Mouse (Mus musculus): Measurements from ENCODE around the gene Hcrt. TPM values are rescaled to one million over a fixed set of nuclear protein-coding genes. Genes with fewer than 3 reads are reported as not detected.
"Not testable (repeated sequence)": the region's sequence is repeated elsewhere in the genome, so short reads cannot be mapped to it uniquely, and the experiment has no call there.

The Hcrt gene
- polyA plus RNA-seq, 1 experiment from 2014 or later: 2.5 TPM

DNA sequence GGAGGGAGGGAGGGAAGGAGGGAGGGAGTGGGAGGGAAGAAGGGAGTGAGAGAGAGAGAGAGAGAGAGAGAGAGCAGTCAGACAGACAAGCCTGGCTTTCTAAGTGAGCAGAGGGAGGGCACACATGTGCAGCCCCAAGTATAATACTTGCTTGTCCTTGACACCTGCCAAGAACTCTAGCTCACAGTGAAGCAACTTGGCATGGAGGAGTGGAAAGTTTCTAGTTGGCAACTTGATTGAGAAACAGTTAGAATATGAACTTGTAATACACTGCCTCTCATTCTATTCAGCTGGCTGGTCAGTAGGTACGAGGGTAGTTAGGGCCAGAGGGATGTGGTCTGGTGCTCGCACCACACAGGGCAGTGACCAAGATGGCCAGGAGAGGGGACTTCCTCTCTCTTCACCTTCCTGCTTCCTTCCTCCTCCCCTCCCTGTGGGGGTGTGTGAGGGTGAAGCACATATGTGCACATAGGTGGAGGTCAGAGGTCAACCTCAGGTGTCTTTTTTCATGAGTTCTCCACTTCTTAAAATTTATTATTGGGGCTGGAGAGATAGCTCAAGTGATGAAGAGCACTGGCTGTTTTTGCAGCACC is 28.8 kb upstream of the Hcrt start:
- Histone ChIP-seq H3K36me3 (ENCODE audit: control insufficient read depth, insufficient read depth, low read length) (peaks cover 12% of the 10 kb centered on the region), H3K27ac (ENCODE audit: low read length) (no peak overlapping the region), H3K4me3 (ENCODE audit: low read depth, low read length) (no peak overlapping the region), H3K9me3 (replicated peaks; ENCODE audit: control insufficient read depth, low read length, poor library complexity, severe bottlenecking) (no peaks in the 10 kb centered on the region), H3K4me1 (ENCODE audit: control insufficient read depth, insufficient read depth, low read length) (no peaks in the 10 kb centered on the region), H3K4me2 (ENCODE audit: low read length) (no peak overlapping the region), H3K27me3 (ENCODE audit: control insufficient read depth, insufficient read depth, low read depth, low read length) (no peaks in the 10 kb centered on the region), H3K9ac (ENCODE audit: low read depth, low read length) (no peak overlapping the region)
- 92% methylated on average over 2 of the region's 2 CpGs for WGBS
- no peak for ATAC-seq

DNA sequence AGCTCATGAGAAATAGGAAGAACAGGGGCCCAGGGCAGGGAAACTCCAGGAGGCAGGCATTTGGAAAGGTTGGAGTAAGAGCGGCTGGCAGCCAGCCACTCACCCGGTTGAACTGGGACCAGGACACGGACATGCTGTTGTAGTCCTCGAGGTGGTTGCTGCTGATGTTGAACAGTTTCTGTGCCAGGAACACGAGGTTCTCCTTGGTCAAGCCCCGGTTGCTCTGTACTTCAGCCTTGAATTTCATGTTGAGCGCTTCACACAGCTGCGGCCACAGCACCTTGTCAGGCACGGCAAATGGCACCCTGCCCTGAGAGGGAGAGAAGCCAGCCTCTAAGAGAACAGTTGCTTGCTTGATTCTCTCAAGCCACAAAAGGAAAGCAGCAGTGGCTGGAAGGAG is 27.9 kb upstream of the Hcrt start:
- ATAC-seq; H3K36me3 ChIP-seq (ENCODE audit: control insufficient read depth, insufficient read depth, low read length): not testable (repeated sequence)
- 86% methylated on average over 9 of the region's 9 CpGs for WGBS

DNA sequence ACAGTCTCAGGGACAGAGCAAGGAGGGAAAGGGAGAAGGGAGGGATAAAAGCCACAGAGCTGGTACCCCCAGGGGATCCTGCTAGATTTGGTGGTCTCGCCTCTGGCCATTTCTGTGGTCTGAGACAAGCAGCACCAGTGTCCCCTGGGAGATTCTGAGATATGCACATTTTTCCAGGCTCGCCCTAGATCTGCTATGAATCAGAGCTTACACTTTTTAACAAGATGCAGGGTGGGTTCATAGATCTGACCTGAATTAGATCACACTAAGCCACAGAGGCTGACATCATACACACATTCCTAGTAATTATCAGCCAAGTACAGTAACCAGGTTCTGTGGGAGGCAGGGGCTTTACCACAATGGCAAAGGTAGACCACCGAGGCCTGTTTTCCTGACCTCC is 27.0 kb upstream of the Hcrt start:
- no peak overlapping the region for H3K27ac ChIP-seq (ENCODE audit: low read length)
- H3K4me1 ChIP-seq (ENCODE audit: control insufficient read depth, insufficient read depth, low read length): no peaks in the 10 kb centered on the region
- 84% methylated on average over 3 of the region's 3 CpGs for WGBS

More for the DNA sequence above, 27.9 kb upstream of the Hcrt start:
- not testable (repeated sequence) for H3K9ac ChIP-seq (ENCODE audit: low read depth, low read length); H3K4me2 ChIP-seq (ENCODE audit: low read length); H3K27me3 ChIP-seq (ENCODE audit: control insufficient read depth, insufficient read depth, low read depth, low read length); H3K4me3 ChIP-seq (ENCODE audit: low read depth, low read length); H3K9me3 ChIP-seq (replicated peaks; ENCODE audit: control insufficient read depth, low read length, poor library complexity, severe bottlenecking); H3K27ac ChIP-seq (ENCODE audit: low read length); H3K4me1 ChIP-seq (ENCODE audit: control insufficient read depth, insufficient read depth, low read length)

GRCm38 (mm10) chr11:100785774-100786173 is 23.0 kb upstream of the Hcrt start:
- WGBS: 94% methylated on average over 2 of the region's 2 CpGs
- Histone ChIP-seq H3K27ac (ENCODE audit: low read length) (no peak overlapping the region), H3K4me1 (ENCODE audit: control insufficient read depth, insufficient read depth, low read length) (no peaks in the 10 kb centered on the region), H3K9ac (ENCODE audit: low read depth, low read length) (no peak overlapping the region), H3K27me3 (ENCODE audit: control insufficient read depth, insufficient read depth, low read depth, low read length) (no peaks in the 10 kb centered on the region), H3K4me2 (ENCODE audit: low read length) (no peak overlapping the region), H3K36me3 (ENCODE audit: control insufficient read depth, insufficient read depth, low read length) (peaks cover 13% of the 10 kb centered on the region), H3K4me3 (ENCODE audit: low read depth, low read length) (no peak overlapping the region), H3K9me3 (replicated peaks; ENCODE audit: control insufficient read depth, low read length, poor library complexity, severe bottlenecking) (no peaks in the 10 kb centered on the region)
- ATAC-seq: no peak

More for the DNA sequence above, 27.0 kb upstream of the Hcrt start:
- peaks cover 10% of the 10 kb centered on the region for H3K36me3 ChIP-seq (ENCODE audit: control insufficient read depth, insufficient read depth, low read length)
- no peak overlapping the region for H3K4me2 ChIP-seq (ENCODE audit: low read length)
- H3K9ac ChIP-seq (ENCODE audit: low read depth, low read length): no peak overlapping the region
- H3K9me3 ChIP-seq (replicated peaks; ENCODE audit: control insufficient read depth, low read length, poor library complexity, severe bottlenecking): no peaks in the 10 kb centered on the region
- no peak overlapping the region for H3K4me3 ChIP-seq (ENCODE audit: low read depth, low read length)
- H3K27me3 ChIP-seq (ENCODE audit: control insufficient read depth, insufficient read depth, low read depth, low read length): no peaks in the 10 kb centered on the region
- no peak for ATAC-seq

DNA sequence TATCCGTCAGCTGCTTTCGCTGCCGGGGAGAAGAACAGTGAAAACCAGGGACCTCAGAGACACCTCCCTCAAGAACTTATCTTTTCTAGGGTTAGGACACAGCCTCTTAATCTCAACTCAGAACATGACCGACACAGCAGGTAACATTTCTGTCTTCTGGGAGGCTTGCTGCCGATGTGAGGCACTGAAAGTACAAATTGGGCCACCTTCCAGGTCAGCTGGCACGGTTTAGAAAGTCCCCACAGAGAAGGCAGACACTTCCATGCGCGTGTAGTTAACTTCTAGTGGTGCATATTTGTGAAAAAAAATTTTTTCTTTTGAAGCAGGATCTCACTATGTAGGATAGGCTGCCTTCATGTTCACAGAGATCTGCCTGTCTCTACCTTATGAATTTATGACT is 21.6 kb upstream of the Hcrt start:
- H3K36me3 ChIP-seq (ENCODE audit: control insufficient read depth, insufficient read depth, low read length): peaks cover 13% of the 10 kb centered on the region
- ATAC-seq: no peak
- WGBS: 81% methylated on average over 8 of the region's 8 CpGs
- no peaks in the 10 kb centered on the region for H3K4me1 ChIP-seq (ENCODE audit: control insufficient read depth, insufficient read depth, low read length)
- H3K9me3 ChIP-seq (replicated peaks; ENCODE audit: control insufficient read depth, low read length, poor library complexity, severe bottlenecking): no peaks in the 10 kb centered on the region
- H3K27me3 ChIP-seq (ENCODE audit: control insufficient read depth, insufficient read depth, low read depth, low read length): no peaks in the 10 kb centered on the region
- no peak overlapping the region for H3K4me3 ChIP-seq (ENCODE audit: low read depth, low read length)
- H3K9ac ChIP-seq (ENCODE audit: low read depth, low read length): no peak overlapping the region
- H3K27ac ChIP-seq (ENCODE audit: low read length): no peak overlapping the region
- no peak overlapping the region for H3K4me2 ChIP-seq (ENCODE audit: low read length)

GRCm38 (mm10) chr11:100782568-100782967 is 19.8 kb upstream of the Hcrt start:
- Histone ChIP-seq H3K27me3 (ENCODE audit: control insufficient read depth, insufficient read depth, low read depth, low read length) (no peaks in the 10 kb centered on the region), H3K27ac (ENCODE audit: low read length) (no peak overlapping the region), H3K4me3 (ENCODE audit: low read depth, low read length) (no peak overlapping the region), H3K4me1 (ENCODE audit: control insufficient read depth, insufficient read depth, low read length) (no peaks in the 10 kb centered on the region), H3K36me3 (ENCODE audit: control insufficient read depth, insufficient read depth, low read length) (peaks cover 9% of the 10 kb centered on the region; the same call in 1 of the 2 replicates), H3K4me2 (ENCODE audit: low read length) (no peak overlapping the region), H3K9me3 (replicated peaks; ENCODE audit: control insufficient read depth, low read length, poor library complexity, severe bottlenecking) (no peaks in the 10 kb centered on the region), H3K9ac (ENCODE audit: low read depth, low read length) (no peak overlapping the region)
- ATAC-seq: no peak
- WGBS: 88% methylated on average over 13 of the region's 13 CpGs

- no peak overlapping the region for H3K4me2 ChIP-seq (ENCODE audit: low read length)
- H3K9ac ChIP-seq (ENCODE audit: low read depth, low read length): no peak overlapping the region
- H3K36me3 ChIP-seq (ENCODE audit: control insufficient read depth, insufficient read depth, low read length): peaks cover 9% of the 10 kb centered on the region; the same call in 1 of the 2 replicates
- no peaks in the 10 kb centered on the region for H3K9me3 ChIP-seq (replicated peaks; ENCODE audit: control insufficient read depth, low read length, poor library complexity, severe bottlenecking)
- no peaks in the 10 kb centered on the region for H3K27me3 ChIP-seq (ENCODE audit: control insufficient read depth, insufficient read depth, low read depth, low read length)
- no peak overlapping the region for H3K4me3 ChIP-seq (ENCODE audit: low read depth, low read length)
- 92% methylated on average over 15 of the region's 15 CpGs for WGBS
- no peak for ATAC-seq
- no peaks in the 10 kb centered on the region for H3K4me1 ChIP-seq (ENCODE audit: control insufficient read depth, insufficient read depth, low read length)
- no peak overlapping the region for H3K27ac ChIP-seq (ENCODE audit: low read length)
These were observed 19.2 kb upstream of the Hcrt start for GRCm38 (mm10) chr11:100781763-100782475.

DNA sequence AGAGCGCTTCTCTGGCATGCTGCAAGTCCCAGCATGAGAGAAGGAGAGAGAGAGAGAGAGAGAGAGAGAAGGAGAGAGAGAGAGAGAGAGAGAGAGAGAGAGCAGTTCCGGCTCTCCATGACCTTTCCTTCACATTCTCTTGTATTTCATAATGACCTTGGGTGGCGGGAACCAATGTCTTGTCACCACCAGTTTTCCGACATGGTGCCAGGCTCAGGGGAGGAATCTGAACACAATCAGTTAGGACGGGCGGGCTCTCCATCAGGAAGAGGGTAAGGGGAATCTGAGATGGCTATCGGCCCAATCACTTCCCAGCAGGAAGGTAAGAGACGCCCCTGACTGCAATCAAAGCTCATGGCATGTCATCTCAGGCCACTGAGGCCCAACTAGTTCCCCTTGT is 17.5 kb upstream of the Hcrt start:
- ATAC-seq: no peak
- no peak overlapping the region for H3K9ac ChIP-seq (ENCODE audit: low read depth, low read length)
- peaks cover 7% of the 10 kb centered on the region; the same call in 1 of the 2 replicates for H3K36me3 ChIP-seq (ENCODE audit: control insufficient read depth, insufficient read depth, low read length)
- no peaks in the 10 kb centered on the region for H3K9me3 ChIP-seq (replicated peaks; ENCODE audit: control insufficient read depth, low read length, poor library complexity, severe bottlenecking)
- H3K27ac ChIP-seq (ENCODE audit: low read length): no peak overlapping the region
- 82% methylated on average over 8 of the region's 8 CpGs for WGBS
- H3K4me3 ChIP-seq (ENCODE audit: low read depth, low read length): no peak overlapping the region
- no peak overlapping the region for H3K4me2 ChIP-seq (ENCODE audit: low read length)
- H3K4me1 ChIP-seq (ENCODE audit: control insufficient read depth, insufficient read depth, low read length): no peaks in the 10 kb centered on the region
- H3K27me3 ChIP-seq (ENCODE audit: control insufficient read depth, insufficient read depth, low read depth, low read length): no peaks in the 10 kb centered on the region

DNA sequence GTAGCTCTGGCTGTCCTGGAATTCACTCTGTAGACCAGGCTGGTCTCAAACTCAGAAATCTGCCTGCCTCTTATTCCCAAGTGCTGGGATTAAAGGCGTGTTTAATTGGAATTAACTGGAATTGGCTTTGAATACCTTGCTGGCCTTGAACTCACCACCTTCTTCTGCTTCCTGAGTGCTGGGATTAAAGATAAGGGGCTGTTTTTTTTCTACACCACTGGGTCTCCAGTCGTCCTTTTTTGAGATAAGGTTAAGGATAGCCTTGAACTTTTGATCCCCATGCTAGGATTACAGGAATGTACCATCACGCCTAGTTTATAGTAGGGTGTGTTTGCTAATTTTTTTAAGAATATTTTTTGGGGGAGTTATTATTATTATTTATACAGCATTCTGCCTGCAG is 15.3 kb upstream of the Hcrt start:
- Histone ChIP-seq H3K9ac (ENCODE audit: low read depth, low read length) (no peak overlapping the region), H3K27me3 (ENCODE audit: control insufficient read depth, insufficient read depth, low read depth, low read length) (no peaks in the 10 kb centered on the region), H3K36me3 (ENCODE audit: control insufficient read depth, insufficient read depth, low read length) (peaks cover 4% of the 10 kb centered on the region; the same call in 1 of the 2 replicates), H3K4me2 (ENCODE audit: low read length) (no peak overlapping the region), H3K9me3 (replicated peaks; ENCODE audit: control insufficient read depth, low read length, poor library complexity, severe bottlenecking) (no peaks in the 10 kb centered on the region), H3K4me1 (ENCODE audit: control insufficient read depth, insufficient read depth, low read length) (no peaks in the 10 kb centered on the region), H3K27ac (ENCODE audit: low read length) (no peak overlapping the region), H3K4me3 (ENCODE audit: low read depth, low read length) (no peak overlapping the region)
- WGBS: 76% methylated on average over 3 of the region's 3 CpGs
- ATAC-seq: no peak

Measured in midbrain, embryonic 16.5 days (tissue).